Mouse (Mus musculus) testis, adult 2 months (tissue): ENCODE measurements around the gene Rbm20.

Experiments
- CTCF ChIP-seq: fragments of 200-500 bp; IDR thresholded peaks from 2 replicates; pipeline ENCODE4 v1.5.1; 2012; ENCODE audit warnings: low read depth, mild to moderate bottlenecking, inconsistent platforms, low read length, moderate library complexity; ENCODE audit not compliant: control insufficient read depth, insufficient read depth, insufficient replicate concordance
- POLR2A ChIP-seq: fragments of 200-500 bp; IDR thresholded peaks from 2 replicates; pipeline ENCODE4 v1.6.1; 2012; ENCODE audit warnings: low read depth, mild to moderate bottlenecking, inconsistent platforms, low read length, moderate library complexity; ENCODE audit not compliant: control insufficient read depth

- TF ChIP-seq CTCF (no peak), POLR2A (no peak)
Observed at GRCm38 (mm10) chr19:53855781-53856180, 178.7 kb downstream of the Rbm20 start.
